Mouse (Mus musculus) ES-E14 (cell line): ENCODE measurements around the gene Tnnt3.

Experiments
- CHD2 ChIP-seq: IDR thresholded peaks from 2 replicates; pipeline ENCODE4 v1.6.1; 2014; ENCODE audit warnings: mild to moderate bottlenecking, low read depth, low read length, inconsistent platforms
- ZC3H11A ChIP-seq: IDR thresholded peaks from 2 replicates; pipeline ENCODE4 v1.6.1; 2012; ENCODE audit warnings: low read depth, mild to moderate bottlenecking, inconsistent platforms, low read length, borderline replicate concordance

GRCm38 (mm10) chr7:142481568-142482255 is 16.9 kb upstream of the Tnnt3 start:
- TF ChIP-seq ZC3H11A (no peak), CHD2 (no peak)
